Mouse (Mus musculus) olfactory bulb, adult 2 months (tissue): ENCODE measurements around the gene Sugt1.

Source experiments
- CTCF ChIP-seq: fragments of 200-500 bp; IDR thresholded peaks from 2 replicates; pipeline ENCODE4 v1.5.1; 2012; ENCODE audit warnings: low read depth, mild to moderate bottlenecking, low read length, moderate library complexity; ENCODE audit not compliant: insufficient read depth
- POLR2A ChIP-seq: fragments of 200-500 bp; IDR thresholded peaks from 2 replicates; pipeline ENCODE4 v1.6.1; 2012; ENCODE audit warnings: mild to moderate bottlenecking, low read depth, low read length, moderate library complexity; ENCODE audit not compliant: insufficient read depth

- no peak for TF ChIP-seq CTCF
- TF ChIP-seq POLR2A, result no peak
Observed at GRCm38 (mm10) chr14:79537921-79538320, 49.6 kb upstream of the Sugt1 start.
